Mouse (Mus musculus): ENCODE measurements around the gene Olfr1249.
"Not testable (repeated sequence)": the region's sequence is repeated elsewhere in the genome, so short reads cannot be mapped to it uniquely, and the experiment has no call there.

The Olfr1249 gene

DNA sequence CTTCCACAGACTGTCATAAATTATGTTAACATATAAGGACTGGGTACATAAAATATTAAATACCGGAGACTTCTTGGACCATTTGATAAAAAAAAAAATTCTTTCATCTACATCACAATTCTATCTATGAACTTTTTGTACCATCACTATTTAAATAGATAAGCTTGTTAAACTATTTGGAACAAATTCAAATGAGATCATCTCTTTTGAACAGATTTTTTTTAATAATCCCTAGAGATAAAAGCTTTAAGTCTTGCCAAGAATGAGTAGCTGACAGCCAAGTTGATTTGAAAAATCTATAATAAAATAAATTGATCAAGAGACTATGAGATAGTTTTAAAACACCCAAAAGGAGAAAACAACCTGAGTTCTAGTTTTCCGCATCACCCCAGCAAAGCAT, at the start of gene Olfr1249:
Gene Olfr1249, minus strand, starts transcription at position 101 of the 400 bp plus-strand sequence.
- no peak for DNase-seq

DNA sequence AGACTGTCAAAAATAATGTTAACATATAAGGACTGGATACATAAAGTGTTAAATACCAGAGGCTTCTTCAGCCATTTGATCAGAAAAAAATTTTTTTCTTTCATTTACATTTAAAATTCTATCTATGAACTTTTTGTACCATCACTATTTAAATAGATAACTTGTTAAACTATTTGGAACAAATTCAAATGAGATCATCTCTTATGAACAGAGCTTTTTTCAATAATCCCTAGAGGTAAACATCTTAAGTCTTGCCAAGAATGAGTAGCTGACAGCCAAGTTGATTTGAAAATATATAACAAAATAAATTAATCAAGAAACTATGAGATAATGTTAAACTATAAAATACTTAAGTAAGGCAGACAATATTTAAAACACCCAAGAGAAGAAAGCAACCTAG, 37.1 kb upstream of the Olfr1249 start, which contains the start of gene Olfr1251:
Gene Olfr1251, minus strand, starts transcription at position 101 of the 400 bp plus-strand sequence.
- DNase-seq, result no peak

DNA sequence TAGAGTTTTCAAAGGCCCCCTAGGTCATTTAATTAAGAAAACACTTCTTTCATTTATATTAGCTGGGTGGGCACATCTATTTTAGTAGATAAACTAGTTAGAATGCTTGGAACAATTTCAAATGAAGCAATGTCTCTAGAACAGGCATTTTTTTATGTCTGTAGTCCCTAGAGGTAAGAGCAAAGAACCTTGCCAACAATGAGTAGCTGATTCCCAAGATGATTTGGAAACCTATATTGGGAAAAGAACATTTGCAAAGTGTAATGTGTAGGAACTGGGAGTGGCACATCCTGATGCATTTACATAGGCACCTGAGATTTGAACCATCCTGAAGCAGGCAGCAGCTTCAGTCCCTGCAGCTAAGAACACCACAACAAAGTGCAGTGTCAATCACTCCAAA, 26.6 kb upstream of the Olfr1249 start, which contains the start of gene Olfr1250:
Gene Olfr1250, minus strand, starts transcription at position 101 of the 400 bp plus-strand sequence.
- no peak for DNase-seq

DNA sequence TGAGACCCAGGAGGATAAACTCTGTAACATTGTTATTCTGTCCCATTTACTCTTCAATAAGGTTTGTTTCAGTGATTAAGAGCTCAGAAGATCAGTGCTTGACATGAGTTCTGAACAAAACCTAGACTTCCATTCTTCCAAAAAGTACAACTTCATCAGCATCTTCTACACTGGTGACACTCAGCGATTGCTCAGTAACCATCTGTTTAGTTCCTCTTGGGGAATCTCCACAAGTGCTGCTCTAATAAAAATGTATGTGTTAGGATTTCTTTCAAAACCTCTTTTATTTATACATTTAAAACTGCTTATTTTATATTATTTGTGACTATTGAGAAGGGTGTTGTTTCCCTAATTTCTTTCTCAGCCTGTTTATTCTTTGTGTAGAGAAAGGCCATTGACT, 16.6 kb downstream of the Olfr1249 start, which contains the start of gene Olfr1248:
Gene Olfr1248, minus strand, starts transcription at position 101 of the 400 bp plus-strand sequence.
- DNase-seq, result not testable (repeated sequence)

DNA sequence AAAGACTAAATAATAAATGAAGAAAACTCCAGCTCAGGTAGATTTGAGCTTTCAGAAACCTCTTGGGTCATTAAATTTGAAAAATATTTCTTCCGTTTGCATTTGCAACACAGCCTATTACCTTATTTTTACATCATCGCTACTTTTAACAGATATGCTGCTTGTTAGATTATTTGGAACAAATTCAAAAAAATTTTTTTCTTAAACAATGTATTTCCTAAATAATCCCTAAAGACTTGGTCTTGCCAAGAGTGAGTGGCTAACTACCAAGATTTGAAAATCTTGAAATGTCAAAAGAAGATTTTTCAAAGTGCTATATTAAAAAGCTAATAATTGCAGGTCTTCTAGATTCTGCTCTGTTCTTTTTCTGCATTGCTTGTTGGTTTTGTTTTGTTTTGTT, 20.8 kb downstream of the Olfr1249 start, which contains the start of gene Olfr1247:
Gene Olfr1247, minus strand, starts transcription at position 101 of the 400 bp plus-strand sequence.
- DNase-seq, result no peak

DNA sequence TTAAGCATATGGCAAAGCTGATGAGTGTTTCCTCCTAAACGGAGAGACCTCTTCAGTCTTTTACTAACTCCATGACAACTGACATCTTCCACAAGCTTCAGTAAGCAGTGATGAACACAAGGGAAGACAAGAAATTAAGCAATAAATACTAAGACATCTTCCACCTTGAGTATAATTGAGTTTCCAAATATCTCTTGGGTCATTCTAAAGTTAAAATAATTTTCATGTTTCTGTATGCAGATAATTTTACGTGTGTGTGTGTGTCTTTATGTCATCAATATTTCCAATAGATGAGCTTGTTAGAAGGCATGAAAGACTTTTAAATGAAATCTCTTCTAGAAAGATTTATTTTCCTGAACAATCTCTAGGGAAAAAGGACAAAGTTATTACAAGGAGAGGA, 41.7 kb downstream of the Olfr1249 start, which contains the start of gene Olfr1246:
Gene Olfr1246, minus strand, starts transcription at position 101 of the 400 bp plus-strand sequence.
- no peak for DNase-seq

Measured in cerebellum, postnatal 25 days (tissue).